Mouse (Mus musculus): ENCODE measurements around the gene Mettl9.
A peak's percentile ranks its signal among the peaks of the same experiment; 100 is the strongest.

The Mettl9 gene

DNA sequence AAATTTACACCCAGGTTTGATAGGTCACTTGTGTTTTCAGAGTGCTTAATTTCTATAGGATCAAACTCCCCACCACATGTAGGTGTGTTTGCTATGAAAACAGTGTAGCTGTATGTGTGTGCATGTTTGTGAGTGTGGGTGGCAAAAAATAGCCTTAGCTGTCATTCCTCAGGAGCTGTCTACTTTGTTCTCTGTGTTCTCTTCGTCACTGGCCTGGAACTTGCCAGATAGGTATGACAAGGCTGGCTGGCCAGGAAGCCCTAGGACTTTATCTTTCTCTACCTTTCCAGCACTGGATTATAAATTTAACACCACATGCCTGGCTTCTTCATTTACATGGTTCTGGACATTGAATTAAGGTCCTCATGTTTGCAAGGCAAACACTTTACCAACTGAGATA lies 10.0 kb downstream of the Mettl9 start:
- no peak for DNase-seq (ENCODE audit: low spot score in 2 of 2)

GRCm38 (mm10) chr7:121045671-121046453 lies 11.6 kb downstream of the Mettl9 start:
- DNase-seq (ENCODE audit: low spot score in 2 of 2) = no peak

DNA sequence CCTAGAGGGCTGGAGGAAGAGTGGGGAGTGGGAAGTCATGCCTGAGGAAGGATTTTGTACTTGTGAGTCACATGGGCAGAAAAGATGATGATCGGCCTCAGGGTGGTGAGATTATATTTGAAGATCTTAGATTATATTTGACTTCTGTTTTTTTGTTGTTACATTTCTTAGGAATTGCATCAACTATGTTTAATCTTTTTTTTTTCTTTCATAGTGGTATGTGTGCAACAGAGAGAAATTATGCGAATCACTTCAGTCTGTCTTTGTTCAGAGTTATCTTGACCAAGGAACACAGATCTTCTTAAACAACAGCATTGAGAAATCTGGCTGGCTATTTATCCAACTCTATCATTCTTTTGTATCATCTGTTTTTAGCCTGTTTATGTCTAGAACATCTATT lies 13.4 kb downstream of the Mettl9 start:
- DNase-seq (ENCODE audit: low spot score in 2 of 2) = no peak

- no peak for DNase-seq (ENCODE audit: low spot score in 2 of 2)
Observed at GRCm38 (mm10) chr7:121053071-121053470, 18.8 kb downstream of the Mettl9 start.

DNA sequence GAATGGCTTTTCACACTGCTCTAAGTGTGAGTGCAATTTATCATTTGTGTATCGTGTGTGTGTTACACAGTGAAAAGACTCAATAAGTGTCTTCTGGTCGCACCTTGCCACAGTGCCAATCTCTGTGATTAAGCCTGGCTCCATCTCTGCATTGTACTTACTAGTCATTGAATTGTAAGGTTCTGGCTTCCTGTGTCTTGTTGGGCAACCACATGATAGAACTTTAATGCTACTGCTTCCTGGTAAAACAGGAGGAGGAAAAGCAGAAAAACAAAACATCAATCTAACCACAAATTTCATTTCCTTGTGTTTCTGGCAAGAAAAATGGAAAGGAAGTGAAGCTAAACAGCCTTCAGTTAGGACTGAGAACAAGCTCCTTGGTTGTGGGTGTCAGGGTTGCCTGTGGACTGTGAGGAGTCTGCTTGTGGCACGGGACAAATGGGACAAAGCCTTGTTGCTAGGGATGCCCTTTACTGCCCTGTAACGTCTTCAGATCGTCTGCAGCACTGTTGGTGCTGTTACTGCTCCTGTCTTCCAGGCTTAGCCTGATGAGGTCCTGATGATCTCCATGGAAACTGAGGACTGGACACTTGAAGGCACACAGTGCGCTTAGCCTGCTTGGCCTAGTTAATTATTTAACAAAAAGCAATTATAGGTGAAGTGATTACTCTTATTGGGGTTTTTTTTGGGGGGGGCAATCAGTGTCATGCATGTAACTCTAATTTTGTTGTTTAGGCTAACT lies 25.4 kb downstream of the Mettl9 start:
- DNase-seq (ENCODE audit: low spot score in 2 of 2) = no peak

DNA sequence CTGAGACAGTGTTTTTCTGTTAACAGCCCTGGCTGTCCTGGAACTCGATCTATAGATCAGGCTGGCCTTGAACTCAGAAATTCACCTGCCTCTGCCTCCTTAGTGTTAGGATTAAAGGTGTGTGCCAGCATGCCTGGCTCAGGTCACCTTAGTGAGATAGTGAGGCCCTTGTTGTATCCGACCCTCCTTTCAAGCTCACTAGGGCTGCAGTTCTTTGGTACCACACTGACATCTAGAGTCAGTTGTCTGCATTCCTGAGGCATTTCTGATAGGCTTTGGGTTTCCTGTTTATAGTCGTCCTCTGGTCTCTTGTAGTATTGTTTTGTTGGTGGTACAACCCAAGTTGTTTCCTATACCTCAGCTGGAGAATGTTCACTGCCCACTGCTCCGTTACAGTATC lies 30.1 kb downstream of the Mettl9 start:
- DNase-seq (ENCODE audit: low spot score in 2 of 2) = no peak

- no peak for DNase-seq (ENCODE audit: low spot score in 2 of 2)
Observed at GRCm38 (mm10) chr7:121071276-121071675, 37.0 kb downstream of the Mettl9 start.

DNA sequence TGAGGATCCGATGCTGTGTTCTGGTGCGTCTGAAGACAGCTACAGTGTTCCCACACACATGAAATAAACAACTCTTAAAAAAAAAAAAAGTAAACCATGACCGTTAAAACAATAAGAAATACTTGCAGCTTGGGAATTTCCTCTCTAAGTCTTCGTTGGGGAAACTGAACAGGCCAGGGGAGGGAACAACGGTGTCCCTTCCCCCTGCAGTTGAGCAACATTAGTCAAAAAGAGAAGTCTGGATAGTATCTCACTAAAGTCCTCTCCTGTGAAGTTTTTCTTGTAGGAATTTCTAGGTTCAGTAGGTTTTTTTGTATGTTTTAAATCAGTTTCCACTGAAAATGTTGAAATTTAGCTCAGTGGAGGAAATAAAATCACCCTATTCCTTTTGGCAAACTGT lies 38.3 kb downstream of the Mettl9 start:
- no peak for DNase-seq (ENCODE audit: low spot score in 2 of 2)

DNA sequence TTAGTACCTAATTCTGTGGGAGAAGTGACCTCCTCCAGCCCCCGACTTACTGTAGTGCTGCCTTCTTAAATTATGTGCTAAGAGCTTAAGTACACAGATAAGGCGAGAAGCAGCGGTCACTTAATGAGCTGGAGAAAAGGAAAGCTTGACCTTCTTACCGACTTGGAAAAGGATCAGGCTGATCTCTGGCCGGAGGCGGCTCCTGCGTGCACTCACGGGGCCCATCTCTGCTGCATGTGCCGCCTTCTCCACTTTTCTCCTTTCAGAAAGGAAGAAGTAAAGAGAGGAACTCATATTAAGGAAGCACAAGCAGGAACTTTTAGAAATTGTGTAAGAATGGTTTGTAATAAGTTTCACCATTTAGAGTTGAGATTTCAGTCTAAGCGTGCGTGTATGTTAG lies 40.0 kb downstream of the Mettl9 start, which contains the start of gene Igsf6:
Gene Igsf6 (minus strand): TSS at position 292 of the 400 bp plus-strand sequence.
- DNase-seq (ENCODE audit: low spot score in 2 of 2) = peak in 1 of 2 experiments; percentile 30

GRCm38 (mm10) chr7:121074801-121075400 lies 40.7 kb downstream of the Mettl9 start:
- DNase-seq (ENCODE audit: low spot score in 2 of 2) = no peak

GRCm38 (mm10) chr7:121075416-121075815 lies 41.2 kb downstream of the Mettl9 start:
- no peak for DNase-seq (ENCODE audit: low spot score in 2 of 2)

DNA sequence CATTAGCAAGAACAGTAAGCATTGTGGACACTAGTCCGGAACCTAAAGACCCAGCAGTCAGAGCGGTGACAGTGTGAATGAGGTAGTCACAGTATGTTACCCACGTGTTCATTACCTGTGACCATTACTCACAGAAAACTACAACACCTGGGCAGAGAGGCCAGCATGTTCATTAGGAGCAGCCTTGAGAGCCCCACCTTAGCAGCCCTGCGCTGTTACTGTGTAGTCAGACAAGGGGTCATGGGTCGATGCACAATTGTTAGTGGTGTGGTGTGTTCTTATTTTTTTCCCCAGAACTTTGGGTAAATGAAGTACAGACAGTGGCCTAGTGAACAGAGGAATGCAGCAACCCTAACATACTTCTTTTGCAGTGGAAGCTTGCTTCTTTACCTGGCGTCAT lies 43.1 kb downstream of the Mettl9 start:
- no peak for DNase-seq (ENCODE audit: low spot score in 2 of 2)

- DNase-seq (ENCODE audit: low spot score in 2 of 2) = peak in 1 of 2 experiments; percentile 46
Observed at GRCm38 (mm10) chr7:121077829-121078228, 43.6 kb downstream of the Mettl9 start.

DNA sequence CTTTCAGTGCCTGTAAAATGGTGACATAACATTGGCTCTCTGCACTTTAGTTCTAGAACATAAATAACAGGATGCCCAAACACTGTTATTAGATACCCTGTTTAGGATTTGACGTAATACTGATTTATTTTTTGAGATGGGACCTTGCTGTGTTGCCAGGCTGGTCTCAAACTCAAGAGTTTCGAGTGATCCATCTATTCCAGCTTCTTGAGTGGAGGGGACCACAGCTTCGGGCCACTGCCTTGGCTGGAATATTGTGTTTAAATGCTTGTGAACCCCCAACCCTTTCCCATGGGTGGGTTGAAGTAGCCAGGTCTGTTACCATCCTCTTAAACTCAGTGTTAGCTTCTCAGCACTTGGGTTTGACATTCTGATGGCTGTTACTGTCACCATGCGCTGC lies 47.1 kb downstream of the Mettl9 start, which contains the start of gene Otoa:
Gene Otoa (plus strand): TSS at position 301 of the 400 bp plus-strand sequence.
- no peak for DNase-seq (ENCODE audit: low spot score in 2 of 2)

GRCm38 (mm10) chr7:121081816-121082215 lies 47.6 kb downstream of the Mettl9 start:
- no peak for DNase-seq (ENCODE audit: low spot score in 2 of 2)

GRCm38 (mm10) chr7:121082949-121083513 lies 48.8 kb downstream of the Mettl9 start:
- DNase-seq (ENCODE audit: low spot score in 2 of 2) = no peak

DNA sequence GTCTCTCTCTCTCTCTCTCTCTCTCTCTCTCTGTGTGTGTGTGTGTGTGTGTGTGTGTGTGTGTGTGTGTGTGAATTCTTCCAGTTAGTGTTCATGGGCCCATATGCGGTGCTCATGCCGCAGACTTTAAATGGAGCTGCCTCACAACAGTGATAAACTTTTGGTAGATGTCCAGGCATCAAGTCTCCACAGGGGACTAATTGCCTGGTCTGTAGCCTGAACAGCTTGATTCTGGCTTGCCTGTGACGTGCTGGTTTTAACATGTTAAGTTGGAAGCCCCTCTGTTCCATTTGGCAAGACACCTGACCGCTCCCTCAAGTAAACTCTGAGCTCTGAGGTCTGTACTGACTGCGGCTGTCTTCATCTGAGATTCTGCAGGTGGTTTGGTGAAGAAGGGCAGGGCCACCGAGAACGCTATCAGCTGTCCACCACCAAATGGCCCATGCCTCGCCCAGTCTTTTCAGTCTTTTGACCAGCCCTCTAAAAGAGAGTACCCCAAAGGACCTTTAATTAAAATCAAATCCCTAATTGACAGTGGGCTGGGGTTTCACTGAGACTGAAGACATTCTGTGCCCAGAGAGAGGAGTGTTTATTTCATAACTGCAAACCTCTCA lies 50.7 kb downstream of the Mettl9 start:
- DNase-seq (ENCODE audit: low spot score in 2 of 2) = no peak

DNA sequence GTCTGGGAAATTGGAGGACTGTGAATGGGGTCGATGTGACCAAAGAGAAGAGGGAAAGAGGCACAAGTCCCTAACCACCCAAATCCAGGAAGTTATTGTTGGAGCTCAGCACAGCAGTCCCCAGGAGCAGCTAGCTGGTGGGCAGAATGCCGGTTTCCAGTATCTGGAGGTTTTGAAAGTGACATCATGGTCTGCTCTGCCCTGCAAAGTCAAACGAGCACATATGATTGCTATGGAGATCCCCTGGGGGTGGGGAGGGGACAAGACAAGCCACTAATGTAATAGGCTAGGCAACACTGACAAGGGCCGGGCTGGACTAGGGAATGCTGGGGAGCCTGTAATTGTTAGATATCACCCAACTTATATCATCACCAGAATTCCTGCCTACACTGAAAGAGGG lies 51.3 kb downstream of the Mettl9 start:
- DNase-seq (ENCODE audit: low spot score in 2 of 2) = no peak

GRCm38 (mm10) chr7:121088745-121089144 lies 54.5 kb downstream of the Mettl9 start:
- DNase-seq (ENCODE audit: low spot score in 2 of 2) = no peak

- no peak for DNase-seq (ENCODE audit: low spot score in 2 of 2)
Observed at GRCm38 (mm10) chr7:121090748-121091147, 56.5 kb downstream of the Mettl9 start.

- no peak for DNase-seq (ENCODE audit: low spot score in 2 of 2)
Observed at GRCm38 (mm10) chr7:121093026-121093425, 58.8 kb downstream of the Mettl9 start.
